Mouse (Mus musculus) neural tube, embryonic 15.5 days (tissue): ENCODE measurements at regions not wholly inside any gene's neighbourhood (a gene's known extent, or its start where the extent isn't known, plus 50 kb on each side); places are given as distances from the start of the nearest gene placed in this dataset.

Source experiments
- ATAC-seq: fragments of 200-750 bp; cut with Nextera tagmentation; 2 replicates; pipeline ENCODE4 v1.8.0; 2017; ENCODE audit warnings: mild to moderate bottlenecking, moderate TSS enrichment, moderate library complexity; ENCODE audit not compliant: low FRiP score
- H3K27ac ChIP-seq: fragments of 300-500 bp; sonication (generic); replicated peaks from 2 replicates; pipeline ENCODE4 v1.5.1; 2015; ENCODE audit warnings: mild to moderate bottlenecking, inconsistent platforms
- H3K27me3 ChIP-seq: fragments of 300-500 bp; sonication (generic); replicated peaks from 2 replicates; pipeline ENCODE4 v1.6.1; 2015; ENCODE audit warnings: inconsistent platforms
- H3K36me3 ChIP-seq: fragments of 300-500 bp; sonication (generic); 2 replicates; pipeline ENCODE4 v1.6.1; 2015; ENCODE audit warnings: inconsistent platforms
- H3K4me1 ChIP-seq: fragments of 300-500 bp; sonication (generic); 2 replicates; pipeline ENCODE4 v1.6.1; 2015; ENCODE audit warnings: inconsistent platforms
- H3K4me2 ChIP-seq: fragments of 300-500 bp; sonication (generic); 2 replicates; pipeline ENCODE4 v1.6.1; 2015; ENCODE audit warnings: inconsistent platforms, mild to moderate bottlenecking, moderate library complexity
- H3K4me3 ChIP-seq: fragments of 300-500 bp; sonication (generic); replicated peaks from 2 replicates; pipeline ENCODE4 v1.5.1; 2015; ENCODE audit warnings: mild to moderate bottlenecking, inconsistent platforms
- H3K9ac ChIP-seq: fragments of 300-500 bp; sonication (generic); replicated peaks from 2 replicates; pipeline ENCODE4 v1.6.1; 2015; ENCODE audit warnings: mild to moderate bottlenecking, inconsistent platforms
- H3K9me3 ChIP-seq: fragments of 300-500 bp; sonication (generic); replicated peaks from 2 replicates; pipeline ENCODE4 v1.6.1; 2016; ENCODE audit warnings: inconsistent platforms
- WGBS: fragments of 180-500 bp; shearing (Covaris S2); methylation state at CpG from one replicate; pipeline ENCODE4 v1.1.7; 2015; ENCODE audit warnings: mixed read lengths; 5-methylcytosine and 5-hydroxymethylcytosine counted together

- Histone ChIP-seq H3K27ac (no peak overlapping the region), H3K4me2 (no peak overlapping the region), H3K4me3 (no peak overlapping the region), H3K4me1 (no peaks in the 10 kb centered on the region), H3K27me3 (no peaks in the 10 kb centered on the region), H3K36me3 (no peaks in the 10 kb centered on the region), H3K9me3 (no peaks in the 10 kb centered on the region), H3K9ac (no peak overlapping the region)
- 96% methylated on average over 25 of the region's 25 CpGs for WGBS
- no peak for ATAC-seq
Observed at GRCm38 (mm10) chr2:39420696-39421095, 194.4 kb upstream of the Ppp6c start.

GRCm38 (mm10) chr2:39400336-39400735, 174.1 kb upstream of the Ppp6c start:
- Histone ChIP-seq H3K27me3 (no peaks in the 10 kb centered on the region), H3K36me3 (no peaks in the 10 kb centered on the region), H3K4me2 (no peak overlapping the region), H3K9me3 (no peaks in the 10 kb centered on the region), H3K9ac (no peak overlapping the region), H3K27ac (no peak overlapping the region), H3K4me1 (no peaks in the 10 kb centered on the region), H3K4me3 (no peak overlapping the region)
- WGBS, result 52% methylated on average over 2 of the region's 2 CpGs
- ATAC-seq, result no peak

GRCm38 (mm10) chr2:39399523-39399922, 173.3 kb upstream of the Ppp6c start:
- H3K4me2 ChIP-seq, result no peak overlapping the region
- no peaks in the 10 kb centered on the region for H3K36me3 ChIP-seq
- 71% methylated on average over 2 of the region's 2 CpGs for WGBS

GRCm38 (mm10) chr2:39394643-39395042, 168.4 kb upstream of the Ppp6c start:
- Histone ChIP-seq H3K4me2 (no peak overlapping the region), H3K4me1 (no peaks in the 10 kb centered on the region), H3K9me3 (no peaks in the 10 kb centered on the region), H3K36me3 (no peaks in the 10 kb centered on the region), H3K4me3 (no peak overlapping the region), H3K9ac (no peak overlapping the region), H3K27me3 (no peaks in the 10 kb centered on the region), H3K27ac (no peak overlapping the region)
- no peak for ATAC-seq
- 66% methylated on average over 3 of the region's 3 CpGs for WGBS

More at GRCm38 (mm10) chr2:39399523-39399922, 173.3 kb upstream of the Ppp6c start:
- no peak for ATAC-seq
- Histone ChIP-seq H3K9ac (no peak overlapping the region), H3K27me3 (no peaks in the 10 kb centered on the region), H3K4me3 (no peak overlapping the region), H3K9me3 (no peaks in the 10 kb centered on the region), H3K27ac (no peak overlapping the region), H3K4me1 (no peaks in the 10 kb centered on the region)

- no peaks in the 10 kb centered on the region for H3K9me3 ChIP-seq
- no peak overlapping the region for H3K9ac ChIP-seq
- H3K27ac ChIP-seq, result no peak overlapping the region
- no peaks in the 10 kb centered on the region for H3K27me3 ChIP-seq
- no peak overlapping the region for H3K4me3 ChIP-seq
- no peak overlapping the region for H3K4me2 ChIP-seq
- H3K36me3 ChIP-seq, result no peaks in the 10 kb centered on the region
- 90% methylated on average over 3 of the region's 3 CpGs for WGBS
- ATAC-seq, result no peak
- H3K4me1 ChIP-seq, result no peaks in the 10 kb centered on the region
Observed at GRCm38 (mm10) chr2:39377264-39377663, 151.0 kb upstream of the Ppp6c start.

GRCm38 (mm10) chr2:39373068-39373779, 147.0 kb upstream of the Ppp6c start:
- Histone ChIP-seq H3K4me1 (no peaks in the 10 kb centered on the region), H3K4me2 (no peak overlapping the region), H3K9ac (no peak overlapping the region), H3K27ac (no peak overlapping the region), H3K27me3 (no peaks in the 10 kb centered on the region), H3K9me3 (no peaks in the 10 kb centered on the region), H3K4me3 (no peak overlapping the region), H3K36me3 (no peaks in the 10 kb centered on the region)
- 14% methylated on average over 7 of the region's 7 CpGs for WGBS
- ATAC-seq, result peak; percentile 94

GRCm38 (mm10) chr2:39344207-39344606, 118.0 kb upstream of the Ppp6c start:
- Histone ChIP-seq H3K4me2 (no peak overlapping the region), H3K4me3 (no peak overlapping the region), H3K4me1 (no peaks in the 10 kb centered on the region), H3K9me3 (no peaks in the 10 kb centered on the region), H3K9ac (no peak overlapping the region), H3K27me3 (no peaks in the 10 kb centered on the region), H3K36me3 (no peaks in the 10 kb centered on the region), H3K27ac (no peak overlapping the region)
- no peak for ATAC-seq
- 89% methylated on average over 3 of the region's 3 CpGs for WGBS

- H3K4me2 ChIP-seq, result no peak overlapping the region
- no peaks in the 10 kb centered on the region for H3K36me3 ChIP-seq
- H3K27ac ChIP-seq, result no peak overlapping the region
- no peak overlapping the region for H3K4me3 ChIP-seq
- no peaks in the 10 kb centered on the region for H3K27me3 ChIP-seq
- WGBS, result 77% methylated on average over 3 of the region's 3 CpGs
- H3K9ac ChIP-seq, result no peak overlapping the region
- no peaks in the 10 kb centered on the region for H3K4me1 ChIP-seq
- ATAC-seq, result no peak
- H3K9me3 ChIP-seq, result no peaks in the 10 kb centered on the region
Observed at GRCm38 (mm10) chr2:39340406-39340805, 114.2 kb upstream of the Ppp6c start.

- no peak overlapping the region for H3K4me2 ChIP-seq
- no peak for ATAC-seq
- H3K36me3 ChIP-seq, result no peaks in the 10 kb centered on the region
- H3K9ac ChIP-seq, result no peak overlapping the region
- no peaks in the 10 kb centered on the region for H3K4me1 ChIP-seq
- H3K9me3 ChIP-seq, result no peaks in the 10 kb centered on the region
- 64% methylated on average over 9 of the region's 9 CpGs for WGBS
- no peak overlapping the region for H3K4me3 ChIP-seq
- H3K27me3 ChIP-seq, result no peaks in the 10 kb centered on the region
- no peak overlapping the region for H3K27ac ChIP-seq
Observed at GRCm38 (mm10) chr2:39338832-39339649, 112.8 kb upstream of the Ppp6c start.

GRCm38 (mm10) chr2:39337524-39337923, 111.3 kb upstream of the Ppp6c start:
- 97% methylated on average over 1 of the region's 1 CpGs for WGBS
- H3K9me3 ChIP-seq, result no peaks in the 10 kb centered on the region
- H3K27ac ChIP-seq, result no peak overlapping the region
- H3K36me3 ChIP-seq, result no peaks in the 10 kb centered on the region
- H3K27me3 ChIP-seq, result no peaks in the 10 kb centered on the region
- no peak for ATAC-seq
- H3K4me3 ChIP-seq, result no peak overlapping the region
- H3K4me2 ChIP-seq, result no peak overlapping the region
- H3K9ac ChIP-seq, result no peak overlapping the region
- H3K4me1 ChIP-seq, result no peaks in the 10 kb centered on the region

GRCm38 (mm10) chr2:39325715-39326493, 99.7 kb upstream of the Ppp6c start:
- Histone ChIP-seq H3K4me2 (no peak overlapping the region), H3K4me1 (no peaks in the 10 kb centered on the region), H3K36me3 (no peaks in the 10 kb centered on the region), H3K27ac (no peak overlapping the region), H3K9ac (no peak overlapping the region), H3K4me3 (no peak overlapping the region), H3K27me3 (no peaks in the 10 kb centered on the region), H3K9me3 (no peaks in the 10 kb centered on the region)
- 63% methylated on average over 9 of the region's 9 CpGs for WGBS
- ATAC-seq, result no peak
